Mouse (Mus musculus): ENCODE results near the gene Ddx23. TPM values are rescaled to one million over a fixed set of nuclear protein-coding genes. Genes with fewer than 3 reads are reported as not detected.

Gene Ddx23
- total RNA-seq, 2 experiments from 2014 or later, result 26.0 to 49.9 TPM

DNA sequence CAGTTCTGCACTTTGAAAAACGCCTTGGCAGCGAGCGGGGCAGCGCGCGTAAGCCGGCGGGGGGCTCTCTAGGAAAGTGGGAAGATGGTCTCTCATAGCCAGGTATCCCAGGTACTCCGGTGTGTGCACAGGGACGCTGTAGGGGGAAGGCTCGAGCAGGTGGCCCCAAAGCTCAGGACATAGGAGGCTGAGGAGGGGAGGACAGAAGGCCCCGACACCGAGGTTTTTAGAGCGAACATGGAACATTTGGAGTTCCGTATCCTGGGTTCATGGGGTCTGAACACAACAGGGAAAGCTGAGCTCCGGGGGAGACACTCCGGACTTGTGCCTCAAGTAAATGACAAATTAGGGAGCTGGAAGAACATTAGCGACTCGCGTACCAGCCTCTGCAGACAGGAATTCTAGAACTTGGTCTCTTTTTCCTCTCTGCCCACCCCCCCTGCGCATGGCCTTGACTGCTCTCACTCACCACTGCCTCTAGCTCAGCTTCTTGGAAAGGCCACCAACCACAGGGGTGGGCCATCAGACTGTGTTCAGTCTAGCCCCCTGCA, 27.3 kb downstream of the Ddx23 start:
- no peak for ATAC-seq (replicated peaks; ENCODE audit: low FRiP score, poor library complexity, severe bottlenecking)

GRCm38 (mm10) chr15:98634541-98635081, 28.1 kb downstream of the Ddx23 start:
- 0 out of 2 replicates have a peak, but pooled peaks have one; percentile 45 for ATAC-seq (replicated peaks; ENCODE audit: low FRiP score, poor library complexity, severe bottlenecking)

DNA sequence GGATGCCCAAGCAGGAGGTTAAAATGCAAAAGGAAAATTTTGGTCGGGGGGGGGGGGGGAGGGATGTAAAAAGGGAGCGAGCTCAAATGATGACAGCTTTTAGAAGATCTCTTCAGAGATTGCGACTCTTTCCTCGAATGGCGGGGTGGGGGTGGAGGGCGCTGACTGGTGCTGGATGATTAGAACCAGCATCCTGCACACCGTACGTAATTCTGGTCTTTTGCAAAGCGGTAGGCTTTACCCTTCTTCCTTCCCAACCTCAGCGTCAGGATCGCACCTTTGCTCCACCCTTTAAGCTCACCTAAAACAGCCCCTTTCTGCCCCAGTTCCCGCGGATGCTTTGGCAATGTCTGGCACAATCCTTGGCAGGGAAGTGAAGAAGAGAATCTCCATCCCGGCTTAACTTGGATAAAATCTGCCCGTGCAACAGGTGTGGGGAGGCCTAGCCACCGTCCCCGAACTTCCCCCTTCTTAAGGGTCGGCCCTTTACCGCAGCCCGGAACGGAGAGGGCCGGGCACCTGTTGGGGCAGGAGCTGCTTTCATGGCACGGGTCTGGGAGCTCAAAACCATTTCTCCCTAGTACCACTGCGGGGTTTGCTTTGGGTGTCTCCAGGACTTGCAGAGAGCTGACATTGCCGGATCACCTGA, 28.7 kb downstream of the Ddx23 start:
- ATAC-seq (replicated peaks; ENCODE audit: low FRiP score, poor library complexity, severe bottlenecking), result no peak

GRCm38 (mm10) chr15:98632921-98633320, 29.8 kb downstream of the Ddx23 start:
- no peak for ATAC-seq (replicated peaks; ENCODE audit: low FRiP score, poor library complexity, severe bottlenecking)

DNA sequence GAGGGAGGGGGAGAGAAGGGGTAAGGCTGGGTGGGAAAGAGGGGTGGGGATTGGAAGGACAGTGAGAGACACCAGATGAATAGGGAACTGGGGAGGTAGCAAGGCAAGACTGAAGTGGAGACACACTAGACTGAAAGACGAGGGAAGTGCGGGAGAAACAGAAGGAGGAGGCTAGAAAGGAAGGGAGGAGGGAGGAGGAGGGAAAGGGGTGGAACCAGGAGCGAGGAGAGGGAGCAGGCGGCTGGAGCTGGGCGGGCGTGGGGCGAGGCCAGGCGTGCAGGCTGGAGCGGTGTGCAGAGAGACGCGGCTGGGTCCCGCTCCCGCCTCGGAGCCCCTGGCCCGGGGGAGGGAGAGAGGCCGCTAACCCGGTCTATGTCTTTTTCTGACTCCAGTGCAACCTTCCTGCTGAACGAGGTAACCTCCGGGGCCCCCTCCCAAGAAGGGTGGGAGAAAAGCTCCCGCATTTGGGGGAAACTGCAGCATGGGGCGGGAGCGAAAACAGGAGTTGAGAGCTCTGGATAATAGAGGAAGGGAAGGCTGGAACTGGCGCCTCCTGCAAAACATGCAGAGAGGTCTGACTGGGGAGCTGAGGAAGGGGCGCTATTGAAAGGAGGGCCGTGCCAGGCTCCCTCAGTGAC, 30.5 kb downstream of the Ddx23 start:
- no peak for ATAC-seq (replicated peaks; ENCODE audit: low FRiP score, poor library complexity, severe bottlenecking)

- peak; percentile 71 for ATAC-seq (replicated peaks; ENCODE audit: low FRiP score, poor library complexity, severe bottlenecking)
Observed at GRCm38 (mm10) chr15:98631493-98631892, 31.2 kb downstream of the Ddx23 start.

DNA sequence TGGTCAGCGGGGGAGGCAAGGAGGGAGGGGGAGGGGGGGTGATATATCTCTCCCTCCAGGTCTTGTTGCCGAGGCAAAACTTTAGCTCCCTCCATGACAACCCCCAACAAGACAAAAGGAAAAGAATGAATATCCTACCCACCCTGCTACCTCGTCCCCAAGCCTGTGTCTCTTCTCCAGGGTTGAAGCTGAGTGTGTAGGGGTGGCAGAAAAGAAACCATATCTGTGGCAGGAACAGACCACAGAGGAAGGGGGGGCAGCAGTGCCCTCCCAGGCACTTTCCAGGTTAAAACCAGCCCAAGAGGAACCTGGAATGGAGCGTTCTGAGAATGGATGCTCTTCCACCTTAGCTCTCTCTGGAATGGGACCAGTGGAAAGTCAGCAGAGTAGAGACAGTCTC, 32.2 kb downstream of the Ddx23 start, which contains the start of gene Cacnb3:
TSS of gene Cacnb3 (plus strand) at position 301 of the 400 bp plus-strand sequence.
- no peak for ATAC-seq (replicated peaks; ENCODE audit: low FRiP score, poor library complexity, severe bottlenecking)

GRCm38 (mm10) chr15:98629464-98629863, 33.2 kb downstream of the Ddx23 start:
- ATAC-seq (replicated peaks; ENCODE audit: low FRiP score, poor library complexity, severe bottlenecking), result no peak

GRCm38 (mm10) chr15:98628589-98629254, 34.0 kb downstream of the Ddx23 start:
- no peak for ATAC-seq (replicated peaks; ENCODE audit: low FRiP score, poor library complexity, severe bottlenecking)

DNA sequence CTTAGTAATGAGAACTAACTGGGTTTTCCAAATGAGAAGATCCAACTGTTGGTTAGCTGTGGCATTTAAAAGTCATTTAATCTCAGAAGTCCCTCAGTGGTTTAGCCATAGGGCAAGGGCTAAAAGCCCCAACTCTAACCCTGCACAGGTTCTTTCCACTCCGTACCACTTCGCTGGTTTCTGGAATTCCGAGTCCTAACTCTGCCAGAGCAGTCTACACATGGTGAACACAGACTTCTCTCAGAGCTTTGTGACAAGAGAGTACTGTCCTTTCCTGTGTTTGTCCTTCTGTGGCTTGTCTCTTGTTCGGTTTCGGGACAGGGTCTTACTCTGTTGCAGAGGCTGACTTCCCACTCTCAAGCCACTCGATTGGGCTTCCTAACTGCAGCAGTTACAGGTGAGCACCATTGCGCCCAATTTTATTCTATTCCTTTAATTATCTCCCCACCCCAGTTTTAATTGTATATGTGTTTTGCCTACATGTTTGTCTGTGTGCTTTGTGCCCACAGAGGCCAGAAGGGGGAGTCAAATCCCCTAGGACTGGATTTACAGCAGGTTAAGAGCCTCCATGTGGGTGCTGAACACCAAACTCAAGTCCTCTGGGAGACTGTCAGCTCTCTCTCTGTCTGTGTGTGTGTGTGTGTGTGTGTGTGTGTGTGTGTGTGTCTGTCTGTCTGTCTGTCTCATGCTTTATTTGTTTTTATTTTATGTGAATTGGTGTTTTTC, 36.0 kb downstream of the Ddx23 start:
- no peak for ATAC-seq (replicated peaks; ENCODE audit: low FRiP score, poor library complexity, severe bottlenecking)

DNA sequence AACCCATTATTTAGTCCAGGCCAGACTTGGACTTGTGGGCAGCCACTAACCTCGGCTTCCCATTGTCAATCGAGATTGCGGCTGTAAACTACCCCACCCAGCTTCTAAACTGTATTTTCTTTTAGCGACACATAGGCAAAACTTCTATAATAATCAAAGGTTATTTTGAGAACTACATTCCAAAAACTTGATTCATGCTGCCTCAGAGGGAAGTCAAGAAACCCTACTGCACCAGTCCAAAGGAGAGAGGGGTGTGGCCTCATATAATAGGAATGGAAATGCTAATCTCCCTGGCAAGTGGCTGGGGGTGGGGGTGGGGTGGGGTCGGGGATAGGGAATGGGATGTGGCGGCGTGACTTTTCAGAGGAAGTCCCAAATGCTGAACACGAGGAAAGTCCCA, 36.6 kb downstream of the Ddx23 start:
- no peak for ATAC-seq (replicated peaks; ENCODE audit: low FRiP score, poor library complexity, severe bottlenecking)

DNA sequence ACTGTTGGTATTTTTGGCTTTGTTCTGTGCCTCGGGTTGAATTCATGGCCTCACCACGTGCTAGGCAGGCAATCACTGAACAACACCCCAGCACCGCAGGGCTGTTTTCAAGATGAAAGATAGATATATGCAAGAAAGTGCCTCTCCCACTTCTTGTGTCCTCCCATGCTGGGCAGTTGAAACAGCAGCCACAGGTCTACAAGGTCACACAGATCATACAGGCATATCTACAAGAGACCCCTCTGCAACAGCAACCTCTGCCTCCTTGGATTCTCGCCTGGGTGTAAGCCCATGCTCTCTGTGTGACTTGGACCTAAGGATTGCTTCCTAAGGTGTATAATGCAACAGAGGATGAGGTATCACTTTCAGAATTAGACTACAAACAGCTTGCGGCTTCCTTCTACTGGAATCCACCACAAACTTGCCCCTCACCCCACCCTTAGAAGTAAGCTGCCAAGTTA, 39.3 kb downstream of the Ddx23 start:
- ATAC-seq (replicated peaks; ENCODE audit: low FRiP score, poor library complexity, severe bottlenecking), result no peak

DNA sequence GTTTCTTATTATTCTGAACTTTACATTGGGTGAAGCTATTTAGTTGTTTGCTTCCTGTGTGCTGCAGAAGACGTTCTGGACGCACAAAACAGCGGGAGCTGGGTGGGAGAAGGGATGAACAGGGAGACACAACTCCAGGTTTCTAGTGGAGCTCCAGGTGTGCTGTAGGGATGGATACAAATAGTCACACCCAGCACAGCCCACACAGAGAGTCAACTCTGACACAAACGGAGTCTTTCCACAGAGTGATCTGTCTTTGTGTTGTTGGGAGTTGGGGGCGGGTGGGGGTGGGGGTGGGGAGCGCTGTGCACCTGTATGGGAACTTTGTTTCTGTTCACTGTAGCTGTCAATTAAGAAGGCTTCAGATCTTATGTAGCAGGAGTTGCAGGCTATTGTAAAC, 40.0 kb downstream of the Ddx23 start:
- ATAC-seq (replicated peaks; ENCODE audit: low FRiP score, poor library complexity, severe bottlenecking), result no peak

- no peak for ATAC-seq (replicated peaks; ENCODE audit: low FRiP score, poor library complexity, severe bottlenecking)
Observed at GRCm38 (mm10) chr15:98622199-98622598, 40.5 kb downstream of the Ddx23 start.

DNA sequence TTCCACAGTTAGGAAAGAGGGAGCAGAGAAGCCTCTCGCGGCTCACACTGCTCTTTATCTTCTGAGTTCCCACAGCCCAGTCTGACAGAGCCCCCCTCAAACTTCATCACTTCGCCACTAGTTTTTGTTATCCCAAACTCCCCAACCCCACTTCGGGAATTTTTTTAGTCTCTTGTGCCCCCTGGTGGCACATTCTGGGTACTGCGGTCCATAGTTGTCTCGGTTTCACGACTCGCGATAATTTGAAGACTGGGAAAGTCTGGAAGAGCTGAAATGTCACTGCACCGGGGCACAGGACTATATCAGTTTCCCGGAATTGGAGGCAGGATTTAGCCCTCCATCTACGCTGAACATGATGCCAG, 45.5 kb downstream of the Ddx23 start:
- ATAC-seq (replicated peaks; ENCODE audit: low FRiP score, poor library complexity, severe bottlenecking), result peak; percentile 75

DNA sequence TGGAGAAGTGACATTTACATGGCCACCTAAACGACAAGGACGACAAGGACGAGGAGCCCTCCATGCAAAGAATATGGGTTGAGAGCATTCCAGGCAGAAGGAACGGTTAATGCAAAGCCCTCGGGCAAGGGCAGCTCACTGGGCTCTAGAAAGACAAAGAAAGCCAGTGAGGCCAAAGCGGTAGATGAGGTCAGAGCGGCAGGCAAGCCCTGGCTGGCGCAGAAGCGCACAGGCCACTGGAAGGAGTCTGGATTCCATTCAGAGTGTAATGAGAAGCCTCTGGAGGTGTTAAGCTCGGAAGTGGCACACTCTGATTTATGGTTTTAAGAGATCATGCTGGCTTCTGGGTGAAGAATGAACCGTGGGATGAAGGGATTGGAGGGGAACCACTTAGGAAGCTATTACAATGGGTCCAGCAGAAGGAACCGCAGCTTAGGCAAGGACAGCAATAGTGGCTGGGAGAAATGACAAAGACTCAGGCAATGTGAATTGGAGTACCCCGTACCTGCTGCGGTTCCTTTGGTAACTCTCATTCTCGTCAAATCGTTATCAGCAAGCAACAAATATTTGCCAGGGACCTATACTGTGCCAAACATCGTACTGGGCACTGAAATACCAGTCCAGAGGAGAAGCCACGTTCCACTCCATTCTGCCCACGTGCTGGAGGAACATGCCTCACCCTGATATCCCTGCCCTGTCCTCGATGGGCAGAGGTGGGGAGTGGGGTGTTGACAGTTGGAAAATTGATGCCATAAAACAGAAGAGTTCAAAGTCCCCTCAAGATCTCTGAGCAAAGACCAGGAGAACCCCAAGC, 46.1 kb downstream of the Ddx23 start:
- 0 out of 2 replicates have a peak, but pooled peaks have one; percentile 8 for ATAC-seq (replicated peaks; ENCODE audit: low FRiP score, poor library complexity, severe bottlenecking)

- ATAC-seq (replicated peaks; ENCODE audit: low FRiP score, poor library complexity, severe bottlenecking), result no peak
Observed at GRCm38 (mm10) chr15:98615751-98616150, 46.9 kb downstream of the Ddx23 start.

DNA sequence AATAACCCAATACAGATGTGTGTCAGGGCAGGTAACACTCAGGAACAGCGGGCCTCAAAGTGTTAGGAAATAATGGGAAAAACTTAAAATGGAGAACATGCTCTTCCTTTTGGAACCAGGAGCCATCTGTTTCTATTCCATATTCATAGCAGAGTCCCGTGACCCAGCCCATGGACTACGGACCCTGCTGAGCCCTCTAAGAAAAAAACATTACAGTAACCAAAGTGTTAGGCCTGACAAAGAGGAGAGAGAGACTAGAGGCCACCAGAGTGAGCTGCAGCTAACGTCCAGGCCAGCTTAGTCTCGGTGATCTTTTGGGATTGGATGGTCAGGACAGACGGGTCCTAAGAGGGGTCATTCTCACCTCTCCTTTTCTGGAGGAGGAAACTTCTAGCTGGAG, 47.7 kb downstream of the Ddx23 start:
- no peak for ATAC-seq (replicated peaks; ENCODE audit: low FRiP score, poor library complexity, severe bottlenecking)

DNA sequence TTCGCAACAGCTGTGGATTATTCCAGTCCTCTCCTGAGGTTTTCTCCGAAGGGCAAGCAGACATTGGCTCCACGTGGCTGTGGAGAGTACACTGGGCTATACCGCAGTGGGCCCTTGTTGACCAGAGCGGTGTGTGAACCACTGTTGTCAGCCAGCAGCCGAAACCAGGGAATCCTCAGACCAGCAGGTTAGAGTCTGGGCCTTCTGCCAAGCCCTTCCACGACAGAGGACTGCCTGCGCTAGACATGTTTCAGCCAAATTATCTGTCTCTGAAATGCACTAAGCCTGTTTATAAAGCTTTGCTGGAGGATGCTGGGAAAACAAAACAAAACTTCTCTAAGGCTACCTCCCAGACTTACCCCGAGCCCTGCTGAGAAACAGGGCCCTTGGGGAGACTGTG, 48.1 kb downstream of the Ddx23 start:
- ATAC-seq (replicated peaks; ENCODE audit: low FRiP score, poor library complexity, severe bottlenecking), result no peak

Measured in erythroid progenitor cell, adult 5-6 weeks (primary cell).